8 mouse cellular contexts compared by ENCODE assay signal in the genomic region with DNA sequence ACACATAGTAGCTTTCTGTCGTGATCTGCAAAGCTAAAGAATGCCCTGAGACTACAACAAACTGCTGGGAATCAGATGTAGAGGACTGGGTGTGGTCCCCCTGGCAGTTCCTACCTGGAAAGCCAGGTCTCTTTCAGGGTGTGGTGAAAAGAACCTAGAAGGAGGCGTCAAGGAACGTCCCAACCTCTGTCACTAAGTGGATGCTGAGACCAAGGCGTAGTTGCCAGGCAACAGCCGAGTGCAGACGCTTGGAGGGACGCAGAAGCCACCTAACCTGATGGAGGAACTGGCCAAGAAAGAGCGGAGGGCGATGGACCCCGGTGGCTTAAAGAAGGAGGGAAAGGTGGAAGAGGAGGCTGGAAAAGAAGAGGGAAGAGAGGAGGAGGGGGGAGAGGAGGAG. TPM values are rescaled to one million over a fixed set of nuclear protein-coding genes. Genes with fewer than 3 reads are reported as not detected.
DNase-seq lines count a peak whose midpoint lies in the region; ATAC-seq lines count a peak whose summit lies in the region.

A gene (plus strand): TSS at position 223 of the 400 bp plus-strand sequence.

- WGBS in forebrain, embryonic 10.5 days: 10% methylated on average over 10 of the region's 10 CpGs
- 11% methylated on average over 10 of the region's 10 CpGs for WGBS in neural tube, embryonic 12.5 days

- peaks cover 4% of the 10 kb centered on the region; the same call in 1 of the 2 replicates for H3K9me3 ChIP-seq in forebrain, embryonic 10.5 days
- H3K9me3 ChIP-seq in neural tube, embryonic 12.5 days: no peaks in the 10 kb centered on the region

- H3K4me2 ChIP-seq in neural tube, embryonic 12.5 days (replicated peaks): peak within 1 kb of the TSS; percentile 49

- no peak within 1 kb of the TSS for H3K27ac ChIP-seq in forebrain, embryonic 10.5 days
- no peak within 1 kb of the TSS for H3K27ac ChIP-seq in neural tube, embryonic 12.5 days

- H3K9ac ChIP-seq in neural tube, embryonic 12.5 days: no peak within 1 kb of the TSS

- H3K4me1 ChIP-seq in forebrain, embryonic 10.5 days: peaks cover 8% of the 10 kb centered on the region
- H3K4me1 ChIP-seq in neural tube, embryonic 12.5 days: peaks cover 5% of the 10 kb centered on the region; the same call in 1 of the 2 replicates

- 0 out of 2 replicates have a peak, but pooled peaks cover 16% of the 10 kb centered on the region for H3K27me3 ChIP-seq in forebrain, embryonic 10.5 days (ENCODE audit: poor library complexity, severe bottlenecking)
- H3K27me3 ChIP-seq in neural tube, embryonic 12.5 days (replicated peaks): no peaks in the 10 kb centered on the region; the same call in 1 of the 2 replicates

- peak within 1 kb of the TSS; percentile 39 for H3K4me3 ChIP-seq in forebrain, embryonic 10.5 days
- H3K4me3 ChIP-seq in neural tube, embryonic 12.5 days: no peak within 1 kb of the TSS

- peak; percentile 26; the same call in 1 of the 2 replicates for ATAC-seq in neural tube, embryonic 12.5 days (ENCODE audit: low FRiP score, low read depth)

- peak; percentile 41 to 69 for DNase-seq in left cerebral cortex, adult 18-20 months (ENCODE audit: low spot score in 2 of 2)
- DNase-seq in left cerebral cortex, adult 9 months (ENCODE audit: low spot score in 2 of 2): no peak
- DNase-seq in forebrain, embryonic 10.5 days (ENCODE audit: extremely low spot score, low spot score): no peak
- no peak for DNase-seq in layer of hippocampus, postnatal 25 days (ENCODE audit: extremely low spot score in 1 of 2, low spot score in 1 of 2)
- no peak for DNase-seq in cerebellum, postnatal 14 days
- no peak for DNase-seq in spleen, postnatal 36 days (ENCODE audit: low spot score in 2 of 2)
- no peak for DNase-seq in lung, postnatal 36 days

- H3K36me3 ChIP-seq in forebrain, embryonic 10.5 days (replicated peaks): peaks cover 22% of the 10 kb centered on the region
- H3K36me3 ChIP-seq in neural tube, embryonic 12.5 days: peaks cover 9% of the 10 kb centered on the region

RNA-seq across cellular contexts. Expression of the gene that starts here (rescaled TPM):
- total RNA-seq in left cerebral cortex, adult 18-20 months (2021): 10 to 100 TPM; 21.4 to 23.0 TPM
- polyA plus RNA-seq in forebrain, embryonic 10.5 days (2016; fragmentation: Nextera tagmentation; extraction: Ambion mirVana): 0.65 and 0.83 TPM in 2 replicates
- total RNA-seq in layer of hippocampus, postnatal 25 days (2021): 10 to 100 TPM; 14.1 to 14.3 TPM
- 1.6 and 1.8 TPM in 2 replicates for polyA plus RNA-seq in neural tube, embryonic 12.5 days (2016; fragmentation: Nextera tagmentation; extraction: Ambion mirVana)

Comparison
In these comparisons a context has a peak if more than half of its experiments do, and no peak if none do; other contexts are left out.
1. DNase-seq: peak in left cerebral cortex, adult 18-20 months (2 of 2); none in left cerebral cortex, adult 9 months (0 of 2), forebrain, embryonic 10.5 days (single experiment), layer of hippocampus, postnatal 25 days (0 of 2), cerebellum, postnatal 14 days (0 of 2), spleen, postnatal 36 days (0 of 2) and lung, postnatal 36 days (single experiment).